Mouse (Mus musculus) G1E (cell line): ENCODE results near the gene Rassf5.

Source experiments
- CTCF ChIP-seq: IDR thresholded peaks from 2 replicates; pipeline ENCODE4 v1.5.1; 2012; ENCODE audit warnings: low read depth, low read length, inconsistent platforms, mixed read lengths
- GATA1 ChIP-seq: IDR thresholded peaks from 2 replicates; pipeline ENCODE4 v1.6.1; 2012; ENCODE audit warnings: borderline replicate concordance, low read length, inconsistent platforms, mixed read lengths
- GATA2 ChIP-seq: IDR thresholded peaks from 2 replicates; pipeline ENCODE4 v1.6.1; 2012; ENCODE audit warnings: low read depth, low read length, inconsistent platforms, borderline replicate concordance
- POLR2AphosphoS5 ChIP-seq: IDR thresholded peaks from 2 replicates; pipeline ENCODE4 v1.6.1; 2012; ENCODE audit warnings: low read depth, low read length, inconsistent platforms; ENCODE audit not compliant: insufficient replicate concordance
- TAL1 ChIP-seq: conservative IDR thresholded peaks from 2 replicates; pipeline ENCODE4 v1.6.1; 2012; ENCODE audit warnings: low read depth, low read length, inconsistent platforms, mixed read lengths

DNA sequence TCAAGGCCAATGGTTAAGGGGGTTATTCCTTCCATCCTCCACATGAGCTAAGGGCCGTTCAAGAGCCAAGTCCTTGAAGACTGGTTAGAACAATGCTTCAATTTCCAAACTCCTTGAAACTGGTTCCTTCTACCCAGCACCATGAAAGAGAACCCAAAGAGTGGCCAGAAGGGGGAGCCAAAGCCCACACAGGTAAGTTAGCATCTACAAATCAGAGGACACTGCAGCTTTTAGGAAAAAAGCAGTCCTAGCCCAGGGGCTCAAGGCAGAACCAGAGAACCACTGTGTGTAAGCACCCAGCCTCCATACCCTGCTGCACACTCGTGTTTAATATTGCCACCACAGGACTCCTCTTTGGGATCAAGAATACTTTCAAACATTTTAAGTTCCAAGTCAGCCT, 45.6 kb upstream of the Rassf5 start:
- TF ChIP-seq CTCF: peak; percentile 50; the same call in 1 of the 2 replicates
- TF ChIP-seq POLR2AphosphoS5: no peak
- TF ChIP-seq TAL1: no peak
- no peak for TF ChIP-seq GATA1
- no peak for TF ChIP-seq GATA2
